In the genomic region with DNA sequence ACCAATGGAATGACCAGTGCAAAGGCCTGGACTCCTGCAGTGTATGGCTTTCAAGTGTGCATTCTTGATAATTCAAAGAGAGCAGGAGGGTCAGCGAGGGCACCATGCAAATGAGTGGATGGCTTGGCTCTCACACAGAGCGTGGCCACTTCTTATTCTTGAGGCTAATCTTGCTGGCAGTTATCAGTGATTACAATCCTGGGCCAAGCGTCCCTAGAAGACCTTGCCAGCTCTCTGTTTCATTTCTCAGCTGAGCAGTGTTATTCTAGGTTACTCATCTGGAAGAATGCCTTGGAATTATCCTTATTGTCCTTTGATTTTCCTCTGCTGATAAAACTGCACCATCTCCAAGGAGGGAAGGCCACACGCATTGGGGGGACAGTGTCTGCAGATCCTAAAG, we compare ENCODE assay signal across 28 mouse cellular contexts.
DNase-seq lines count a peak whose midpoint lies in the region; ATAC-seq and TF ChIP-seq lines count a peak whose summit lies in the region.
"Had no signal": no experiment of that assay in that cellular context is flagged by ENCODE, and none has a peak within 500 bp of the region (broad histone marks: within the 10 kb centered on the region; RNA-seq: fewer than 3 reads in every experiment).

No protein-coding gene starts in this region.

- DNase-seq in cerebellum, postnatal 14 days: peak; percentile 7 to 30
- no peak for DNase-seq in cerebellum, adult 2 months
- peak; percentile 4 for DNase-seq in left cerebral cortex, postnatal 4 days
- no peak for DNase-seq in left cerebral cortex, adult 2 months (ENCODE audit: extremely low spot score in 1 of 2, low spot score in 2 of 2)
- DNase-seq in midbrain, postnatal 0 days (ENCODE audit: low spot score): peak; percentile 17
- DNase-seq in skeletal muscle tissue, adult 2 months (ENCODE audit: low read depth, low spot score): peak; percentile 5
- DNase-seq in layer of hippocampus, postnatal 25 days (ENCODE audit: extremely low spot score in 1 of 2, low spot score in 1 of 2): no peak
- DNase-seq: adrenal gland, postnatal 10 days; cerebellum, adult 8-10 months; kidney, adult 18-20 months; liver, postnatal 0 days; right cerebral cortex, adult 18-20 months; right cerebral cortex, postnatal 4 days; thymus, postnatal 4 days had no signal

- no peak overlapping the region for H3K4me2 ChIP-seq in midbrain, postnatal 0 days (ENCODE audit: low read depth, low read length, poor library complexity, severe bottlenecking)
- no peak overlapping the region for H3K4me2 ChIP-seq in midbrain, embryonic 16.5 days (ENCODE audit: low read length)
- H3K4me2 ChIP-seq: embryonic facial prominence, embryonic 15.5 days; forebrain, embryonic 15.5 days; heart, embryonic 11.5 days; hindbrain, embryonic 13.5 days; limb, embryonic 12.5 days; liver, embryonic 11.5 days; neural tube, embryonic 12.5 days; stomach, embryonic 15.5 days had no signal

- no peaks in the 10 kb centered on the region for H3K36me3 ChIP-seq in midbrain, postnatal 0 days (ENCODE audit: insufficient read depth, low read length)
- no peaks in the 10 kb centered on the region for H3K36me3 ChIP-seq in midbrain, embryonic 16.5 days (ENCODE audit: control insufficient read depth, insufficient read depth, low read length)
- H3K36me3 ChIP-seq: embryonic facial prominence, embryonic 15.5 days; forebrain, embryonic 15.5 days; hindbrain, embryonic 13.5 days; limb, embryonic 12.5 days; neural tube, embryonic 12.5 days; stomach, embryonic 15.5 days had no signal

- H3K27me3 ChIP-seq in cerebellum, adult 2 months (ENCODE audit: control insufficient read depth, insufficient read depth, low read length): no peaks in the 10 kb centered on the region
- no peaks in the 10 kb centered on the region for H3K27me3 ChIP-seq in midbrain, postnatal 0 days (ENCODE audit: insufficient read depth, low read length)
- no peaks in the 10 kb centered on the region for H3K27me3 ChIP-seq in midbrain, embryonic 16.5 days (ENCODE audit: control insufficient read depth, insufficient read depth, low read depth, low read length)
- H3K27me3 ChIP-seq: embryonic facial prominence, embryonic 15.5 days; forebrain, embryonic 15.5 days; hindbrain, embryonic 13.5 days; limb, embryonic 12.5 days; neural tube, embryonic 12.5 days; stomach, embryonic 15.5 days had no signal

- H3K4me1 ChIP-seq in cerebellum, adult 2 months (ENCODE audit: control insufficient read depth, insufficient read depth, low read length): no peaks in the 10 kb centered on the region; the same call in 1 of the 2 replicates
- H3K4me1 ChIP-seq in midbrain, postnatal 0 days (ENCODE audit: insufficient read depth, low read length): no peaks in the 10 kb centered on the region
- H3K4me1 ChIP-seq in midbrain, embryonic 16.5 days (ENCODE audit: control insufficient read depth, insufficient read depth, low read length): no peaks in the 10 kb centered on the region
- H3K4me1 ChIP-seq: embryonic facial prominence, embryonic 15.5 days; forebrain, embryonic 15.5 days; limb, embryonic 12.5 days; neural tube, embryonic 12.5 days; stomach, embryonic 15.5 days had no signal

- WGBS in cerebellum, adult 2 months: 26% methylated on average over 4 of the region's 4 CpGs
- WGBS in midbrain, postnatal 0 days: 31% methylated on average over 4 of the region's 4 CpGs
- WGBS in midbrain, embryonic 16.5 days: 18% methylated on average over 4 of the region's 4 CpGs

- no peak for TF ChIP-seq POLR2A in cerebellum, adult 2 months (IDR thresholded peaks at IDR 0.05; ENCODE audit: borderline replicate concordance, insufficient read depth, low read length)

- no peak for TF ChIP-seq CTCF in cerebellum, adult 2 months (IDR thresholded peaks at IDR 0.05; ENCODE audit: borderline replicate concordance, insufficient read depth, low read depth, low read length)
- no peak for TF ChIP-seq CTCF in left cerebral cortex, adult 2 months (IDR thresholded peaks at IDR 0.05)
- no peak for TF ChIP-seq CTCF in midbrain, postnatal 0 days (IDR thresholded peaks at IDR 0.05)

- H3K9me3 ChIP-seq in midbrain, postnatal 0 days (ENCODE audit: low read length): no peaks in the 10 kb centered on the region
- no peaks in the 10 kb centered on the region for H3K9me3 ChIP-seq in midbrain, embryonic 16.5 days (replicated peaks; ENCODE audit: control insufficient read depth, low read length, poor library complexity, severe bottlenecking)
- H3K9me3 ChIP-seq: embryonic facial prominence, embryonic 15.5 days; forebrain, embryonic 15.5 days; hindbrain, embryonic 13.5 days; limb, embryonic 12.5 days; neural tube, embryonic 12.5 days; stomach, embryonic 15.5 days had no signal

- H3K9ac ChIP-seq in midbrain, postnatal 0 days (replicated peaks; ENCODE audit: low read length, poor library complexity, severe bottlenecking): no peak overlapping the region
- H3K9ac ChIP-seq in midbrain, embryonic 16.5 days (ENCODE audit: low read depth, low read length): no peak overlapping the region
- H3K9ac ChIP-seq: embryonic facial prominence, embryonic 15.5 days; forebrain, embryonic 15.5 days; hindbrain, embryonic 13.5 days; limb, embryonic 12.5 days; liver, postnatal 0 days; neural tube, embryonic 12.5 days; stomach, embryonic 15.5 days had no signal

- ATAC-seq in midbrain, postnatal 0 days (ENCODE audit: low FRiP score): no peak
- ATAC-seq in midbrain, embryonic 16.5 days: no peak
- ATAC-seq: activated CD4-positive, CD25-positive, alpha-beta regulatory T cell, adult 4 months; CD4-positive, CD25-positive, alpha-beta regulatory T cell, adult 4 months; forebrain, embryonic 15.5 days; inflammation-experienced regulatory T-cells, adult 6 months; liver, postnatal 0 days had no signal

- H3K4me3 ChIP-seq in cerebellum, adult 2 months (replicated peaks; ENCODE audit: insufficient read depth, low read depth, low read length): no peak overlapping the region
- no peak overlapping the region for H3K4me3 ChIP-seq in left cerebral cortex, adult 2 months
- H3K4me3 ChIP-seq in midbrain, postnatal 0 days (ENCODE audit: low read depth, low read length): no peak overlapping the region
- H3K4me3 ChIP-seq in midbrain, embryonic 16.5 days (ENCODE audit: low read depth, low read length): no peak overlapping the region
- H3K4me3 ChIP-seq: embryonic facial prominence, embryonic 15.5 days; forebrain, embryonic 15.5 days; hindbrain, embryonic 13.5 days; limb, embryonic 12.5 days; neural tube, embryonic 12.5 days; stomach, embryonic 15.5 days had no signal

- no peak overlapping the region for H3K27ac ChIP-seq in cerebellum, adult 2 months (ENCODE audit: insufficient read depth, low read length)
- no peak overlapping the region for H3K27ac ChIP-seq in left cerebral cortex, adult 2 months
- no peak overlapping the region for H3K27ac ChIP-seq in midbrain, postnatal 0 days (ENCODE audit: low read depth, low read length)
- H3K27ac ChIP-seq in midbrain, embryonic 16.5 days (ENCODE audit: low read length): no peak overlapping the region
- H3K27ac ChIP-seq: embryonic facial prominence, embryonic 15.5 days; forebrain, embryonic 15.5 days; hindbrain, embryonic 13.5 days; kidney, postnatal 0 days; limb, embryonic 12.5 days; macrophage; neural tube, embryonic 12.5 days; stomach, embryonic 15.5 days had no signal

- intact Hi-C loops in left cerebral cortex, postnatal 4 days (cut with DNase I): no loop called here
- intact Hi-C loops in left cerebral cortex, adult 2 months (cut with DNase I): no loop called here

Comparison
In these comparisons a context has a peak if more than half of its experiments do, and no peak if none do; other contexts are left out.
1. DNase-seq: peak in cerebellum, postnatal 14 days (2 of 2), left cerebral cortex, postnatal 4 days (single experiment), midbrain, postnatal 0 days (single experiment) and skeletal muscle tissue, adult 2 months (single experiment); none in cerebellum, adult 2 months (0 of 2), left cerebral cortex, adult 2 months (0 of 2) and layer of hippocampus, postnatal 25 days (0 of 2).